Mouse (Mus musculus): ENCODE results near the gene Crb2. TPM values are rescaled to one million over a fixed set of nuclear protein-coding genes. Genes with fewer than 3 reads are reported as not detected.

The Crb2 gene
- total and polyA plus RNA-seq, 3 experiments, result not detected

GRCm38 (mm10) chr2:37814820-37815361 is 38.8 kb downstream of the Crb2 start:
- no peaks in the 10 kb centered on the region for H3K36me3 ChIP-seq (ENCODE audit: control insufficient read depth in 1 of 2, insufficient read depth in 2 of 2, low read length in 2 of 2)

GRCm38 (mm10) chr2:37815676-37816075 is 39.6 kb downstream of the Crb2 start:
- Histone ChIP-seq H3K27ac (ENCODE audit: control insufficient read depth, low read depth, low read length) (no peak overlapping the region), H3K36me3 (ENCODE audit: control insufficient read depth in 1 of 2, insufficient read depth in 2 of 2, low read length in 2 of 2) (no peaks in the 10 kb centered on the region), H3K27me3 (ENCODE audit: control insufficient read depth in 1 of 2, insufficient read depth in 2 of 2, low read length in 2 of 2) (no peaks in the 10 kb centered on the region), H3K4me1 (ENCODE audit: control insufficient read depth in 1 of 2, insufficient read depth in 2 of 2, low read length in 2 of 2) (no peaks in the 10 kb centered on the region), H3K9ac (ENCODE audit: control insufficient read depth, low read depth, low read length, poor library complexity, severe bottlenecking) (no peak overlapping the region), H3K79me2 (ENCODE audit: control insufficient read depth, insufficient read depth, low read length, poor library complexity) (no peaks in the 10 kb centered on the region), H3K4me3 (ENCODE audit: control insufficient read depth in 1 of 2, insufficient read depth in 1 of 2, low read depth in 2 of 2, low read length in 2 of 2) (no peak overlapping the region), H3K9me3 (replicated peaks; ENCODE audit: insufficient read depth, low read length) (no peaks in the 10 kb centered on the region)
- peak; percentile 73 for DNase-seq (ENCODE audit: low read depth, low spot score)
- no peak for TF ChIP-seq KAT2A (conservative IDR thresholded peaks at IDR 0.05; ENCODE audit: low read depth, low read length)
- TF ChIP-seq JUND (IDR thresholded peaks at IDR 0.05; ENCODE audit: low read depth, low read length), result no peak
- TF ChIP-seq ETS1 (IDR thresholded peaks at IDR 0.05; ENCODE audit: low read depth, low read length), result no peak
- no peak for TF ChIP-seq MEF2A (IDR thresholded peaks at IDR 0.05; ENCODE audit: extremely low read depth, insufficient replicate concordance, low read depth, low read length, poor library complexity, severe bottlenecking)
- TF ChIP-seq E2F4 (IDR thresholded peaks at IDR 0.05; ENCODE audit: borderline replicate concordance, low read depth, low read length), result no peak
- no peak for TF ChIP-seq MYB (IDR thresholded peaks at IDR 0.05; ENCODE audit: low read depth, low read length)
- TF ChIP-seq RAD21 (IDR thresholded peaks at IDR 0.05; ENCODE audit: low read depth, low read length), result peak; percentile 92
- TF ChIP-seq USF1 (IDR thresholded peaks at IDR 0.05; ENCODE audit: low read depth, low read length), result no peak
- TF ChIP-seq MAX (IDR thresholded peaks at IDR 0.05; ENCODE audit: low read length), result no peak
- no peak for TF ChIP-seq POLR2AphosphoS2 (IDR thresholded peaks at IDR 0.05; ENCODE audit: low read length)
- no peak for TF ChIP-seq MAZ (IDR thresholded peaks at IDR 0.05; ENCODE audit: low read depth, low read length)
- TF ChIP-seq CHD1 (IDR thresholded peaks at IDR 0.05; ENCODE audit: low read depth, low read length), result no peak
- no peak for TF ChIP-seq POLR2A (IDR thresholded peaks at IDR 0.05; ENCODE audit: control insufficient read depth in 1 of 2, insufficient read depth in 1 of 2, low read depth in 1 of 2, low read length in 2 of 2, poor library complexity in 1 of 2)
- TF ChIP-seq ZKSCAN1 (IDR thresholded peaks at IDR 0.05; ENCODE audit: low read depth, low read length), result no peak
- TF ChIP-seq ZMIZ1 (IDR thresholded peaks at IDR 0.05; ENCODE audit: low read depth, low read length), result no peak
- no peak for TF ChIP-seq GABPA (IDR thresholded peaks at IDR 0.05; ENCODE audit: low read depth, low read length)
- no peak for TF ChIP-seq GATA1 (IDR thresholded peaks at IDR 0.05; ENCODE audit: low read depth, low read length)
- peak; percentile 88 for TF ChIP-seq SMC3 (IDR thresholded peaks at IDR 0.05; ENCODE audit: low read depth, low read length)
- peak; percentile 81 for TF ChIP-seq ZC3H11A (IDR thresholded peaks at IDR 0.05; ENCODE audit: low read depth, low read length)
- TF ChIP-seq MXI1 (IDR thresholded peaks at IDR 0.05; ENCODE audit: low read depth, low read length), result no peak
- TF ChIP-seq CTCF (IDR thresholded peaks at IDR 0.05 in 2 of 3, conservative IDR thresholded peaks at IDR 0.05 in 1 of 3; ENCODE audit: control insufficient read depth in 1 of 3, insufficient read depth in 1 of 3, low read depth in 2 of 3, low read length in 3 of 3, poor library complexity in 1 of 3, severe bottlenecking in 1 of 3), result peak; percentile 90 to 100 (median 91)
- TF ChIP-seq NELFE (IDR thresholded peaks at IDR 0.05; ENCODE audit: low read depth, low read length), result no peak
- TF ChIP-seq MYC (IDR thresholded peaks at IDR 0.05; ENCODE audit: low read depth, low read length), result 0 out of 2 replicates have a peak, but pooled peaks have one; percentile 25
- no peak for TF ChIP-seq TBP (IDR thresholded peaks at IDR 0.05; ENCODE audit: low read depth, low read length)
- TF ChIP-seq NRF1 (IDR thresholded peaks at IDR 0.05; ENCODE audit: insufficient read depth, low read depth, low read length, poor library complexity, severe bottlenecking), result no peak
- no peak for TF ChIP-seq EP300 (IDR thresholded peaks at IDR 0.05; ENCODE audit: low read depth in 1 of 2, low read length in 2 of 2)
- no peak for TF ChIP-seq SIN3A (IDR thresholded peaks at IDR 0.05; ENCODE audit: low read length)

More at GRCm38 (mm10) chr2:37814820-37815361, 38.8 kb downstream of the Crb2 start:
- TF ChIP-seq KAT2A (conservative IDR thresholded peaks at IDR 0.05; ENCODE audit: low read depth, low read length) (no peak), ZMIZ1 (IDR thresholded peaks at IDR 0.05; ENCODE audit: low read depth, low read length) (no peak), POLR2AphosphoS5 (IDR thresholded peaks at IDR 0.05; ENCODE audit: borderline replicate concordance, low read depth, low read length) (no peak), MXI1 (IDR thresholded peaks at IDR 0.05; ENCODE audit: low read depth, low read length) (no peak), GATA1 (IDR thresholded peaks at IDR 0.05; ENCODE audit: low read depth, low read length) (no peak), TCF12 (IDR thresholded peaks at IDR 0.05; ENCODE audit: low read depth, low read length) (no peak), SMC3 (IDR thresholded peaks at IDR 0.05; ENCODE audit: low read depth, low read length) (no peak), ZC3H11A (IDR thresholded peaks at IDR 0.05; ENCODE audit: low read depth, low read length) (no peak), USF1 (IDR thresholded peaks at IDR 0.05; ENCODE audit: low read depth, low read length) (no peak), UBTF (IDR thresholded peaks at IDR 0.05; ENCODE audit: borderline replicate concordance, insufficient read depth, low read depth, low read length) (no peak), CTCF (IDR thresholded peaks at IDR 0.05 in 2 of 3, conservative IDR thresholded peaks at IDR 0.05 in 1 of 3; ENCODE audit: control insufficient read depth in 1 of 3, insufficient read depth in 1 of 3, low read depth in 2 of 3, low read length in 3 of 3, poor library complexity in 1 of 3, severe bottlenecking in 1 of 3) (no peak), SIN3A (IDR thresholded peaks at IDR 0.05; ENCODE audit: low read length) (no peak), CHD1 (IDR thresholded peaks at IDR 0.05; ENCODE audit: low read depth, low read length) (no peak), MAFK (IDR thresholded peaks at IDR 0.05; ENCODE audit: borderline replicate concordance, low read depth, low read length) (no peak), TBP (IDR thresholded peaks at IDR 0.05; ENCODE audit: low read depth, low read length) (no peak), ETS1 (IDR thresholded peaks at IDR 0.05; ENCODE audit: low read depth, low read length) (no peak), TAL1 (IDR thresholded peaks at IDR 0.05; ENCODE audit: low read length) (no peak)
- Histone ChIP-seq H3K4me1 (ENCODE audit: control insufficient read depth in 1 of 2, insufficient read depth in 2 of 2, low read length in 2 of 2) (no peaks in the 10 kb centered on the region), H3K9me3 (replicated peaks; ENCODE audit: insufficient read depth, low read length) (no peaks in the 10 kb centered on the region), H3K27me3 (ENCODE audit: control insufficient read depth in 1 of 2, insufficient read depth in 2 of 2, low read length in 2 of 2) (no peaks in the 10 kb centered on the region), H3K27ac (ENCODE audit: control insufficient read depth, low read depth, low read length) (no peak overlapping the region), H3K79me2 (ENCODE audit: control insufficient read depth, insufficient read depth, low read length, poor library complexity) (no peaks in the 10 kb centered on the region), H3K9ac (ENCODE audit: control insufficient read depth, low read depth, low read length, poor library complexity, severe bottlenecking) (no peak overlapping the region), H3K4me3 (ENCODE audit: control insufficient read depth in 1 of 2, insufficient read depth in 1 of 2, low read depth in 2 of 2, low read length in 2 of 2) (no peak overlapping the region)
- no peak for DNase-seq (ENCODE audit: low read depth, low spot score)
